Mouse (Mus musculus): ENCODE data around the gene Gnaq. TPM values are rescaled to one million over a fixed set of nuclear protein-coding genes. Genes with fewer than 3 reads are reported as not detected.
A peak's percentile ranks its signal among the peaks of the same experiment; 100 is the strongest.

Gene Gnaq
- polyA plus RNA-seq, 1 experiment from 2014 or later, result 26.7 TPM

- Histone ChIP-seq H3K27me3 (ENCODE audit: insufficient read depth, poor library complexity, severe bottlenecking) (peaks cover 57% of the 10 kb centered on the region), H3K4me1 (replicated peaks) (peaks cover 43% of the 10 kb centered on the region), H3K4me3 (peak within 1 kb of the TSS; percentile 53), H3K36me3 (no peaks in the 10 kb centered on the region), H3K9me3 (no peaks in the 10 kb centered on the region), H3K27ac (peak within 1 kb of the TSS; percentile 59; the same call in 1 of the 2 replicates)
- WGBS, result 1% methylated on average over 27 of the region's 27 CpGs
- DNase-seq (ENCODE audit: low spot score), result peak; percentile 83
Measured at GRCm38 (mm10) chr19:16435531-16436231, 303.1 kb downstream of the Gnaq start, which contains the start of gene Gna14. Gene Gna14 (plus strand): TSS chr19:16435762.

DNA sequence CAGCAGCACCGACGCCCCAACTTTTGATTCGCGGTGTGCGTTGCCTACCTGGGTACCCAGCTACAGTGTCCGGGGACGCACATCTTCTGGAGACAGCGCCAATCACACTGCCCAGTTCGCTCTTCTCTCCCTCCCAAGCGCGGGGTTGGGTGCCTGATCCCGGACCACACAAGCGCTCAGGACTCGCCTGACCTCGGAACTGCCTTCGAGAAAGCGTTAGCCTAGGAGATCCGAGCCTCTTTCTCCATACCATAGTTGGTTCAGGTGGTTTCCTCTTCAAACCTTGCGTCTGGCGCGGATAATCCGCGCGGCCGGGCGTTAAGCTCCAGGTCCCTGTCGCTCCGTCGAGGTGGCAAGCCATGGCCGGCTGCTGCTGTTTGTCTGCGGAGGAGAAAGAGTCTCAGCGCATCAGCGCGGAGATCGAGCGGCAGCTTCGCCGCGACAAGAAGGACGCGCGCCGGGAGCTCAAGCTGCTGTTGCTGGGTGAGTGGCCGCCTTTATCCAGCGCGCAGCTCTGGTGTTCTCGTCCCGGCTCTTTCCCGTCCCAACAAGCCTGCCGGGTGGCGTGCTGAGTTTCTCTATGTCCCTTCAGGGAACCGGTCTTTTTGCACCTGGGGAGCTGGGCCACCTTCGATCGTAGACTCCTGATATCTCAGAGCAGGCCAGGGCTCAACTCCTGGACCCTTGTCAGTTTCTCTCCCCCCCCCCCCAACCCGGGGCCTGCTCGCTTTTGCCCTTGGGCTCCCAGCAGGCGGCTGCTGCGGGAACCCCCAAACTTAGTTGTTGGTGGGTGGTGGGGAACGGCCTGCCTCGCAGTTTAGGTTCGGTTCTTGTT lies 303.9 kb downstream of the Gnaq start:
- Histone ChIP-seq H3K27ac (peak overlapping the region; percentile 59; the same call in 1 of the 2 replicates), H3K9me3 (no peaks in the 10 kb centered on the region), H3K4me3 (peak overlapping the region; percentile 53), H3K27me3 (ENCODE audit: insufficient read depth, poor library complexity, severe bottlenecking) (peaks cover 57% of the 10 kb centered on the region), H3K36me3 (no peaks in the 10 kb centered on the region), H3K4me1 (replicated peaks) (peaks cover 43% of the 10 kb centered on the region)
- 2% methylated on average over 61 of the region's 61 CpGs for WGBS
- peak; percentile 57 for DNase-seq (ENCODE audit: low spot score)

Other genes starting within 250 kb of the Gnaq start
- gene Psat1, start 185.5 kb upstream of the Gnaq start, polyA plus RNA-seq (2016; fragmentation: Nextera tagmentation; extraction: Ambion mirVana), result 104 and 131 TPM in 2 replicates
- gene Cep78, start 147.8 kb upstream of the Gnaq start, polyA plus RNA-seq (2016; fragmentation: Nextera tagmentation; extraction: Ambion mirVana), result 48.9 and 57.9 TPM in 2 replicates